Mouse (Mus musculus): ENCODE measurements at regions not wholly inside any gene's neighbourhood (a gene's known extent, or its start where the extent isn't known, plus 50 kb on each side); places are given as distances from the start of the nearest gene placed in this dataset.
A peak's percentile ranks its signal among the peaks of the same experiment; 100 is the strongest.
"Not testable (repeated sequence)": the region's sequence is repeated elsewhere in the genome, so short reads cannot be mapped to it uniquely, and the experiment has no call there.

DNA sequence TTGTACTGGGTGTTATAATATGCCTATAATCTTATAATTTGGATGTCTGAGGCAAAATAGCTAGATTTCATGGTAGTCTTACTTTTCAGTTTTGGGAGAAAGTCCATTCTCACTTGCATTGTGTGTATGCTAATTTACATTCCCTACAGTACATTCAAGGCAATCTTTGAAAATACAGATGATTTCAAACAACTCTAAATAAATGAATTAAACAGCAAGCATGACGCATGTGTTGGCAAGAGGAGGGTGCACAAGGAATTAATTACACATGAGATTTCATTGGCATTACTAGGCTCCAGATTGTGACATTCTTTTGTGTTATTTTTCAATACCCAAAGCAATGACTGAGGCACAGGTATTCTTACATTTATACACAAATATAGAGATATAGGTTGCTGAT is 495.2 kb upstream of the Cypt12 start:
- DNase-seq = no peak

DNA sequence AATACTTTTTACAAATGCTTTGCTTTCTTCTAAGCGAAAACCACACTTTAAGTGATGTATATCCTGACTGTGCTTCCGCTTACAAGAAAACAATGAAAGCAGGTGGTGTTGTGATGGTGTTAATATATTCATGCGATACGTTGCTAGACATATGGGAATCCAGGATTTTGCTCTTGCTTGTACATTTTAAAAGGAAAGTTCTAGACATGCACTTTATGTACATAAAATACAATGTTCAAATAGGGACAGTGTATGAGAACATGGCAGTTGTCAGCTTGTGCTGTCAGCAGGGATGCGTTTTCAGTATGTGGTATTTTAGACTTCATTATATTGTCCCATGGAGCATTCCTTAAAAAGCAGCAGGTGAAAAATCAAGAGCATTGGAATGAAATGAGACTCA is 487.7 kb upstream of the Cypt12 start:
- no peak for DNase-seq

- DNase-seq = no peak
These were observed 486.8 kb upstream of the Cypt12 start for GRCm38 (mm10) chr3:17461365-17461764.

- no peak for DNase-seq
These were observed 474.4 kb upstream of the Cypt12 start for GRCm38 (mm10) chr3:17473812-17474211.

GRCm38 (mm10) chr3:17489240-17490142 is 458.7 kb upstream of the Cypt12 start:
- DNase-seq = peak; percentile 86

DNA sequence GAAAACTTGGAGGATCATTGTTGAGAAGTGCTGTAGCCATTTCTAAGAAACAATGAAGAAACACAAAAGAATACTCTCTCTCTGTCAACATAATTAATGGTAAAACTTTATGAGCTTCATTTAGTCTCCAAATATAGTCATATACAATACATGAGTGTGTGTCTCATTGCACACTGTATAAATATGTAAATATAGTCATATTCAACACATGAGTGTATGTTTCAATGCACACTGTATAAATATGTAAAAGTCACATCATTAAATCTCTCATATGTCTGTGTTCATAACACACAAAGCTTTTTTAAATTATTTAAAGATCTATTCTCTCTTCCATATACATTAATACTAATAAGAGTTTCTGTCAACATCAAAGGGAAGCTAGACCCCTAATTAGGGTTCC is 457.6 kb upstream of the Cypt12 start:
- no peak for DNase-seq

DNA sequence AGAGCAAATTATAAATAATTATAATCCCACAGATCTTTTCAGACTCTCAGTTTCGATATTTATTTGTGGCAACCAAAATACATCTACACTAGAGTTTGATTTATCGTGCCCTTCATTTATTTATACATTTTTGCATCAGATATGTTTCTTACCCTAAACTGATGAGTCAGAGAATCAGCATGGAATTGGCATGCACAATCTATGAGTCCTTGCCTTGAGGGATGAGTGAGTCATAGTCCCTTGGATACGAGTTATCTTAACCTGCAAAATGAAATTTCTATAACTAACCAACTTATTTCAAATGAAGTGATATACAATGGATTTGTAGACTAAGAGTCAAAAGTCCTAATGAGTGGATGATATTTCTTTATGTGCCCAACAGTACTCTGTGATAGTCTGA is 449.9 kb upstream of the Cypt12 start:
- no peak for DNase-seq

DNA sequence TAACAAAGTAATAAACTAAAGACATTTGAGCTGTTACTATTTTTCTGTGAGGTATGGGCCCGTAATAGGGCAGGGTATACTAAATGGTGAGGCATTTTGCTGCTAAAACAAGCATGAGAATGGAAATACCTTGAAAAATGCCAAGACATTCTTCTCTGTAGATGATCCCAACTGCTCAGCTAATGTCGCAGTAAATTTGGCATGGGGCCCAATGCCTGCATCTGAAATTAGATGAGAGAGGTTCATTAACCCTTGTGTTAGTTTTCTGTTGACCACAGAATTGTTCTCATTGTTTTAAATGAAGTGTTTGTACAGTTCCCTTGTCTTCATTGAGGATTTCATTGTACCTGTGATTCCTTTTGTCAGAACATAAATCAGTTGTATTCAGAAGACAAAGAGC is 446.7 kb upstream of the Cypt12 start:
- peak; percentile 69 for DNase-seq

GRCm38 (mm10) chr3:17541346-17541745 is 406.9 kb upstream of the Cypt12 start:
- no peak for DNase-seq

DNA sequence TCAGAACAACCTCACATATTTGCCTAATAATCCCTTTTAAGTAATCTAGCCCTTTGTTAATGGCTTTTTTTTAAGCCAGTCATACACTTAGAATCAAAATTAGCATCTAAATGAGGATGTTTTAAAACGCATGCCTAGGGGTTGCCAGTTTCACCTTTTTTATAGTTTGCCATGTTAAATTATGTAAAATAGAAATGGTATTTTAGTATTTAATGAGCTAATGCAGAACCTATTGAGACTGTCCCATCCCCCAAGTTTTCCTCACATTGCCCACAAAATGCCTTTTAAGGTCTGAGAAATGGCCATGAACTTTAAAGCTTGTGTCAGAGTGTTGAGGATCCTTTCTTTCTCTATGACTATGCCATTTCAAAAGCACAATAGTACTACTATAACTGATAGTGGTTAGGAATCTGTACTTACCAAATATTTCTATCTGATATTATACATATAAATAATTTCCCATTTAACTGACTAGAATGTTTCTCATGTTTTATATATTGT is 400.6 kb upstream of the Cypt12 start:
- no peak for DNase-seq

- peak; percentile 32 for DNase-seq
These were observed 365.7 kb upstream of the Cypt12 start for GRCm38 (mm10) chr3:17582487-17582886.

DNA sequence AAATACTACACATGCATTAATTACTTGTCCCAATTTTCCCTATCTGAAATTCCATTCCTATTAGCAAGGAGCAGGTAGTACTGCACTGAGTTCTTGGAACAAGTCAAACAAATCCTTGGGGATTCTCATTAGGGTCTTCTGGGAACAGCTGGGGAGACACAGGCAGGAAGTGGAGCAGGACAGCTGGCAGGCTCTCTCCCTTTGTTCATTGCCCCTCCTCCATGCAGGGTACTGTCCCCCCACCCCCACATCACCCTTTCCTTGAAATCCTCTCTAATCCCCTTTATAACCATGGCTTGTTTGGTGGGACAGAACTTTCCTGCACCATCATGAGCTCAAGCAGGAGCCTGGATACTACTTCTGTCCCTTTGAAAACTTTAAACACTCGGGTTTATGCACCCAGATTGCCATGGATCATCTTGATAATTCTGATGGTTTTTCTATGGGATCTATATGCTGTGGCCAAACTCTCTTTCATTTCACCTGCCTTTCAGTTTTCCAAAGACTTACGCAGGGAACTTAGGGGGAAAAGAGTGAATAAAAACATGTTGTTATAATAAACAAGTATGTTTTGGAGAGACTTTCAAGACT is 358.2 kb upstream of the Cypt12 start:
- peak; percentile 80 for DNase-seq

DNA sequence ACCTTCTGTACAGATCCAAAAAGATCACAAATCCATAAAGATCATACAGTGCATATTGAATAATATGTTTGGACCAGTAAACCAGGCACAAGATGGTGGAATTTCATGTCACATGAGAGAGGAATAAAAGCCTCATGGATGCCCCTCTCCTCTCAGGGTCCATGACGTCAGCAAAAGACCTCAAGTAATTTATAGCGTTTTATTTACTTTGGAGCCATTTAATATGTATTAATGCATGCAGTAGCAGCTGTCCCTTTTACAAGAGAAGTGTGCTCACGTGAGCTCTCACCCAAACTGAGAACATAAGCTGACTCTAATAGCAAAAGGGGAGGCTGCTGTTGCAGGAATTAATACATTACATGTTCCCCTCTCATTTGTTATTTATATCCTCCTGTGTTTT is 355.7 kb upstream of the Cypt12 start:
- DNase-seq = peak; percentile 8

DNA sequence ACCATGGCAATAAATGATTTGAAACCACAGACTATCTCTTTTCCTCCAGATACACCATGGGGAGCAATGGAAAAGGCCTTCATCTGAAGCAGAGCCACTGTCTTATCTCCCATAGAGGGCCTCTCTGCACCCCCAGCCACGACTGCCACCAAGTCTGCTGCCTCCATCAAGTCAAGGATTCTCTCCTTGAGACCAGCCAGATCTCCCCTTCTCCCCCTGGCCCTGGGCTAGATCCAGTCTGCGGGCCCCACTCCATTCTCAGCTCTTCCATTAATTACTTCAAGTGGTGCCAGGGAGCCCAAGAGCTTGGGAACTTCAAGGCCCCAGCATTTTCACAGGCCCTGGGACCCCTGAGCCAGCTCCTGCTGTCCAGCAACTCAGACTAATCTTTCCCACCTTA is 351.8 kb upstream of the Cypt12 start:
- no peak for DNase-seq

DNA sequence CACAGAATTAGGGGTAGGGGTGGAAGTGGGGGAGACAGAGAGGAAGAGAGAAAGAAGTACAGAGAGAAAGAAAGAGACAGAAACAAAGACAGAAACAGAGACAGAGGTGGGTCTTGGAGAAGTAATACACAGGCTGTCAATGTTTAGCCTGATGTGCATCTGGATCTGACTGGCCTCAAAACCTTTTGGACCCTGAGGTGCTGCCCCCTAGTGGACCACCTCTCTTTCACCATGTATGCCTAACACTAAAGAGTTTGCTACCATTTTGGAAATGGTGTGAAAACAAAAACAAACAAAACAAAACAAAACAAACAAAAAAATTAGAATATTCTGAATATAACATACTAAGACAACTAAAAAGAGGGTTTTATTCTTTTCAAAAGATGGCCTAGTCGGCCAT is 334.7 kb upstream of the Cypt12 start:
- DNase-seq = peak; percentile 21

DNA sequence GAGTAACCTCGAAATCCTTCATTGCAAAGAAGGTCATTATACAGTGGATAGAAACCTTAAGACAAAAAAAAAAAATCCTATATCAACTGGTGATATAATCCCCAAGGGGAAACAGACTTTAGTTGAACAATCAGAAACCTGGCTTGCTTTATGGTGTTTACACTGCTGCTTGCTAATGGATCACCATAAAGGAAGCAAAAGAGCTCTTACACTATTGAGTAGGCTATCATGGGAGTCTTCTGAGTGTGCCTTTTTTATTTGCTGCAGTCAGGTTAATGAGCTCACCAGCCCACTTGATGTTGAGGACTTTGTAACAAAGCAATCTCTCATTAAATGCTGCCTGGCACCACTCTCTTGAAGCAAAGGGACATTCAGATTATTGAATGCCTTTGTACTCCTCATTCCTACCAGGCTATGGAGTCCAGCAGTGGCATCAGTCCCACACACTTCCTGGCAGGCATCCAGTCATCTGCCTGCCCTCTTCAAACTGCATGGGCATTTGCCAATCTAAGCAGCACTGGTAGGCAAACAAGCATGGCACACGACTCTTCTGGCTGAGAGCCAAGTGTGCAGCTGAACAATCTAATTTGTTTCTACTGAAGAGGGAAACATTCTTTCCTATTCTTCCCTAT is 331.7 kb upstream of the Cypt12 start:
- peak; percentile 97 for DNase-seq

DNA sequence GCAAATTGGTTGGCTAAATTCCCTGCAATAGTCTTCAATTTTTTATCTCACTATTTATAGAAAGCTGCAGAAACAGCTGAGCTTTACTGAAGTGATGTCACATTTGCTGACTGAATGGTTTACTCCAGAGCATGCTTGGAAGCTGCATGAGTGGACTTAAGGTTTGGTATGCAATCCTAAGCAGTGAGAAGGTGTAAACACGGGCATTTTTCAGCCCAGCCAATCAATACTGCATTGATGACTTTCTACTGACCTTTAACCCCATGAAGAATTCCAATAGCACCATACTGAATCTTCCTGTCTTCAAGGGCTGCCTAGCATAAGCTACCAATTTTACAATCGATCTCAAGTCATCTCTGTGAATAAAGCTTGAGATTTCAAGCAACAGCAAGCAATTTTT is 328.7 kb upstream of the Cypt12 start:
- peak; percentile 24 for DNase-seq

GRCm38 (mm10) chr3:17619890-17620289 is 328.3 kb upstream of the Cypt12 start:
- DNase-seq = peak; percentile 64

DNA sequence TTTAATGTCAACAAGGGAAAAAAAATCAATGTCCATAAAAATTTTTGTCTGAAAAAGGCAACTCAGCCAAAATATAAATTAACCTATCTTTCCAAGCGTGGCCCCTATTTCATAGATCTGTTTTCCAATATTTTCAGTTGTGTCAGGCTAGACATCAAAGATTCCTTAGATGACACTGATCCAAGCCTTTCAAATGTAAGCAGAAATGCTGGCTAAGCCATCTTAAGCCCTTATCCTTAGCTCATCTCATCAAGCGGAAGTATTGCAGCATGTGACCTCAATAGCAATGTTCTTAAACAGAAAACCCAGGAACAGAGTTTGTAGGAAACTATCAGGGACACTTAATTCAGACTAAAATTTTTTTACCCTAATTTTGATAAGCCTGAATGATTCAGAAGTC is 327.8 kb upstream of the Cypt12 start:
- peak; percentile 48 for DNase-seq

GRCm38 (mm10) chr3:17632484-17632883 is 315.7 kb upstream of the Cypt12 start:
- DNase-seq = no peak

DNA sequence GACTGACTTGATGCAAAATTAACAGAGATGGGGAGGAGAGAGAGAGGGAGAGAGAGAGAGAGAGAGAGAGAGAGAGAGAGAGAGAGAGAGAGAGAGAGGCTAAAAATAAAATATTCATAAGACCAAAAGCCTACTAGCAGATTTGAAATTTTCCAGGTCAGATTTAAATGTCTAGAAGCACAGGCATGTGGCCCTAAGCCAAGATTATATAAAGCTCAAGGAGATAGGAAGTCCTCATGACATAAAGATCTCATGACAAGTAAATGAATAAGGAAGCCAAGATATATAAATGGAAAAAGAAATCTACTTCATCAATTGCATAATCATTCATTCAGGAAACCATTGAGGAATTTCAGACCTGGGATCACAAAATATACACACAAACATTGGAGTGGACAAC is 311.9 kb upstream of the Cypt12 start:
- DNase-seq = no peak

GRCm38 (mm10) chr3:17659988-17660387 is 288.2 kb upstream of the Cypt12 start:
- DNase-seq = not testable (repeated sequence)

GRCm38 (mm10) chr3:17661987-17662386 is 286.2 kb upstream of the Cypt12 start:
- no peak for DNase-seq

- DNase-seq = no peak
These were observed 281.2 kb upstream of the Cypt12 start for GRCm38 (mm10) chr3:17667016-17667415.
